Mouse (Mus musculus) forebrain, embryonic 10.5 days (tissue): ENCODE data around the gene Frrs1. TPM values are rescaled to one million over a fixed set of nuclear protein-coding genes. Genes with fewer than 3 reads are reported as not detected.

ENCODE experiments used
- polyA plus RNA-seq: library from polyadenylated mRNA; unstranded; fragments of >200 nt; fragmentation: Nextera tagmentation; extraction: Ambion mirVana; gene quantifications from 2 replicates; pipeline ENCODE4 v1.2.1, GENCODE M21; 2016

Gene Frrs1
- polyA plus RNA-seq, 1 experiment from 2014 or later: 16.3 TPM

Other genes with a start within 250 kb of the Frrs1 start
- 22.5 and 23.7 TPM in 2 replicates for gene Trmt13, start 244.9 kb upstream of the Frrs1 start, polyA plus RNA-seq
- gene Mfsd14a, start 196.8 kb upstream of the Frrs1 start, polyA plus RNA-seq: 82.2 and 84.4 TPM in 2 replicates
- 0.84 TPM in 1 of 2 replicates, not detected in the other for gene Gm43191, start 178.2 kb upstream of the Frrs1 start, polyA plus RNA-seq
- gene Slc35a3, start 146.6 kb upstream of the Frrs1 start, polyA plus RNA-seq: 8.3 and 9.8 TPM in 2 replicates
- gene Agl, start 51.3 kb upstream of the Frrs1 start, polyA plus RNA-seq: 9.9 and 11.0 TPM in 2 replicates
- not detected in 2 replicates for gene 4930455H04Rik, start 108.8 kb downstream of the Frrs1 start, polyA plus RNA-seq
- gene Palmd, start 109.5 kb downstream of the Frrs1 start, polyA plus RNA-seq: 1.0 and 1.7 TPM in 2 replicates